Mouse (Mus musculus) urinary bladder, postnatal 4 days (tissue): ENCODE measurements at regions not wholly inside any gene's neighbourhood (a gene's known extent, or its start where the extent isn't known, plus 50 kb on each side); places are given as distances from the start of the nearest gene placed in this dataset.

Experiments
- DNase-seq, 2 experiments: peaks; one replicate each; pipeline ENCODE4 v3.0.0; 2021 to 2022; ENCODE audit warnings: low spot score in 2 of 2

DNA sequence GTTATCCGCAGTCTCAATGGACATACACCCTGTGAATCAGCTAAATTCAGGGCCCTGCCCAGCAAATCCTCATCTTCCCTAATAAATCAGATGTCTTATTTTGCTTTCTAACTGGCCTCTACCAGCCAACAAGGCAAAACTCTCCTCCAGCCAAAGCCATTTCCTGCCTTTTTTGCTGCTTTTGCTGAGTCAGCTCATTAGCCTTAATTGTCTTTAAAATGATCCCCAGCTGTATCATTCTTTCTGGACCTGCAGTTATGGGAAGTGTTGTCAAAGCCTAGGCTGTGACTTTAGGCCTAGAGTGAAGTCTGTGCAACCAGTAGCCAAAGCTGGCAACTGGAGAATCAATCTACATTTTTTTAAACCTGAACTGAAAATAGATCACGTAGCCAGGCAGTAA lies 81.4 kb downstream of the Mtpn start:
- no peak for DNase-seq

DNA sequence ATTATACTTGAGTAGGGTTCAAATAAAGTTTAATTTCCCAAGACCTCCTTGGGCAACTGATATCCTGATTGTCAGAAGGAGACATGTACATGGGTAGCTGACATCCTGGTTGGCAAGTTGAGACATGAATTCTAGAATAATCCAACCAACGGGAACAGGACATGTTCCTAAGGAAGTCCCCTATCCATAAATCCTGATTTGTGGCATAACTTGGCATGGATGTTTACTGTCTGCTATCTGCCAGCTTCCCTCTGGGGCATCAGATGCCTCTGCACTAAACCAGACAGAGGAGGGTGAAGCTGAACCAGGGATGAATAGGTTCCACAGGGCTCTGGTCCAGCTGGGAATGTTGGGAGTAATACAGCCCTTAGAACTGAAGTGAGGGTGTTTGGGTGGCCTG lies 94.7 kb downstream of the Mtpn start:
- no peak for DNase-seq

DNA sequence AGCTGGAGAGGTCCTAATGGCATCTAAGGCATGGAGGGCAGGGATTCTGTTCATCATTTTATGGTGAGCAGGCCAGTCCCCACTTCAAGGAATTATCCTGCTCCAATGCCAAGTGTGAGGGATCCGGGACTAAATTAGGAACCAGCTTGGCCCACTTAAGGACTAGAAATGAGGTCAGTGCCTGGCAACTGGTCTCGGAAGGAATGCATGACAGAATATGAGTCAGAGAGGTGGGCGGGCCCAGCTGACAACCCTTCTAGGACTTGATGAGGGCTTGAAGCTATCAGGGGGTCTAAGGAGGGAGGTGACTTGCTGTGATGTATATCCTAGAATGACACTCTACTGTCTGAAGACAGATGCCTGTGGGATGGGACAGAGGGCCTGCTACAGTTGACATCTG lies 100.4 kb upstream of the Fam180a start:
- peak in 1 of 2 experiments; percentile 55 for DNase-seq

DNA sequence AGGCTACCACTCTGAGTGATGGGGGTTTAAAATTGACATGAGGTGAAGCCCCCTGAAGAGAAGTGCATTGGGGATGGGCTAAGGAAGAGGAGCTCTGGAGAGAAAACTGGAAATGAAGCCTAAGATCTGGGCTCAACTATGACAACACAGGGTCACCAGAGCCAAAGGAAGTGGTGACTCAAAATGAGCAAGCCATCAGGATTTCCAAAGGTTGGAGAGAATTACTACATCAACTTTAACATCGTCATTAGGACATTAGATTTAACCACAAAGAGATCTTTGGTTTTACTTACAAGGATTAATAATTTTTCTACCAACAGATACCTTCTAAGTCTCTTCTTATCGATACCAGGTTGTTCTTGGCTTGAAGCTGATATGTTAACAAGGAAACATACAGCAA lies 98.6 kb upstream of the Fam180a start:
- DNase-seq, result peak in 1 of 2 experiments; percentile 25

DNA sequence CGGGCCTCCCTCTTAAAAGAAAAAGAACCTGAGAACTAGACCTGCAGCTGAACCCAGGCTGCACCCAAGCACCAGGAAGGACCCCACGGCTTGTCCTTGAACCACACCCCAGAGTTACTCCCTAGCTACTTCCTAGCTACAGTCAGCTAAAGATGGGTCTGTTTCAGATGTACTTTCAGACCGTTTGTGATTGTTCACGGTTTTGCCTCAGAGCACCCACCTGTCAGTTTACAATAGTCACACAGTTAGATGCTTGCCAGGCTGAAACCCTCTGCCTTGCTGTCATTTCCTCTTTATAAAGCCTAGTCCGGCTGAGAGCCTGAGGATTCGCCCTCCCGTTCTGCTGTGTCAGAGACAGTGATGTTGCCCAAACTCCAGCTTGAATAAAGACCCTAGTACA lies 95.0 kb upstream of the Fam180a start:
- DNase-seq, result no peak

DNA sequence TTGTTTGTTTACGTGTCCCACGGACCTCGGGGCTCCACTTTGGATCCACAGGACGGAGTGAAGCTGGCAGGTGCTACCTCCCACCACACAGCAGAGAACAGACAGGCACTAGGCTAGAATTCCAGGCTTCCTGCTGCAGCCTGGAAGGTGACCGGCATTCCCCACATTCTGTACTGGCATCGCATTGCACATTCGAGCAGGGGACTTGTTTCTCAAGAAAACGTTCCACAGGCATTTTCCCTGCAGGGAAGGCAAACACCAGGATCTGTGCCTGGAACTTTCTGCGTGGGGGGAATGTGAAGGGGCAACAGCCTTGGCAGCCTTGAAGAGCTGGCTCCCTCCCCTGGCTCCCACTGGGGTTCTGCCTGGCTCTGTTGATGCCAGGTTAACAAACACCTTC lies 79.1 kb upstream of the Fam180a start:
- peak in 1 of 2 experiments; percentile 44 for DNase-seq

DNA sequence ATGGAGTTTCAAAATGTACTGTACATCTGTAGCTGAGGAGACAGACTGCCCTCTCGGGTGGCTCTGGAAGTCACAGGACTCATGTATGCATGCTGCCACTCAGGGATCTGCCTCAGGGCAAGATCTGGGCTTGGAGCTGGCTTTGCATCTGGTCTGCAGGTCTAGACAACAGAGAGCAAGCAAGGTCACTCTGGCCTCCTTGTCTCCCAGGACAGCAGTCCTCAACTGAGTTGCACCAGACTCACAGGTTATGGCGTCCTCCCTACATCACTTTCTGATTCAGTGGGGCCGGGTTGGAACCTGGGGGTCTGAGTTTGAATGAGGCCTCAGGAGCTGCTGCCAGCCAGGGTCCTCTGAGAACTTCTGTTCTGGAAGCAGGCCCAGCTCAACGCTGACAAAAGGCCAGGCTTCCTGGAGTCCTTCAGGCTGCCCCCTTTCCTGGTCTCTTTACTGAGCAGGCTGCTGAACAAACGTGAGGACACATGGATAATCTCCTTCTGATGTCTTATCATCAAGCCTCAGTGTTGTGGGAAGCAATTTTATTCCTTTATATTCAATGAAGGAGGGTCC lies 77.5 kb upstream of the Fam180a start:
- peak in 1 of 2 experiments; percentile 54 for DNase-seq

DNA sequence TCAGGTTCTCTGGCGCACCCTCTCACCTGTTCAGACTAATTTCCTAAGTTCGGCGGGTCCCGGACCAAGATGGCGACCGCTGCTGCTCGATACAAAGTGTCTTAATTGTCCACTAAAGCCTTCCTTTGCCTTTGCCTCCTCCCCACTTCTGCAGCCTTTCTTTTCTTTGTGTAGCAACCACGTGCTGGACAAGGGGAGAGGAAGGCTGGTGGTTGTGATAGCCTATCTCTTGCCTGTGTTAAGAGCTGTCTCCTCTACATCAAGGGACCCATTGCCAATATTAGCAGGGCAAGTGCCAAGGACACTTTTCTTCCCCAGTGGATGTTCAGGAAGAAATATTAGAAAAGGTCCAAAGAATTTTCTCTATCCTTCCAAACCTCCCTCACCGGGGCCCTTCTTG lies 69.8 kb upstream of the Fam180a start:
- no peak for DNase-seq

DNA sequence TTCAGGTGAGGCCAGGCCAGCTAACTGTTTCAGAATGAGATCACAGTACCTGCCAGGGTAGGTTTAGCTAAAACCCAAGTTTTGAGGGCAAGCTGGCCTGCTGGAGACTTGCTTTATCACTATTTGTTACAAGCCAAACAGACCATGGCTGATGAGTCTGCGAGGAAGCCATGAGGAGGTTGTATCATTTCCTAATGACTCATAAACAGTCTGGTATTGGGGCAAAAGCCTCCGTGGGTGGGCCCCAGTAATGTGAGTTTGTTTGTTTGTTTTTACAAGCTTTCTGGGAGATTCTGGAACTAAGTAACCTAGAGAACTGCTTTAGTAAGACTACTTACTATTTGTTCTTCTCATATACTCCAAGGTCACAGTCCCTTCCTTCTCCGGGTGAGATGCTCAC lies 62.9 kb upstream of the Fam180a start:
- DNase-seq, result no peak

DNA sequence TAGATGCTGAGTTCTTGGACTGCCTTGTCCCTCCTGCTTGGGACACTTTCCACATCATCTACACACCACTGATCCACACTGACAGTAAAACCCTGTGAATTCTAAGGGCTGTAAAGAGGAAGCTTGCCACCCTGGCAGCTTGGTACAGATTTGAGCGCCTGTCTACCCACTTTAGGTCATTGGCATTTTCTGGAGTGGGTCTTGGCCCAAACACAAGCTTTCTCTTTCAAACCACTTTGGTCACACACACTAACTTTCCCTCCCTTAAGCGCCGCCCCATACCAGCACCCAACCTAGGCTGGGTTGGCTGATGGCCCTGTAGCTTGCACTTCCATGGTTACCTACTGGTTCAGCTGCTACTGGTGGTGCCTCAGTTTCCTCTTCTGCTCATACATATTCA lies 55.6 kb upstream of the Fam180a start:
- DNase-seq, result no peak

DNA sequence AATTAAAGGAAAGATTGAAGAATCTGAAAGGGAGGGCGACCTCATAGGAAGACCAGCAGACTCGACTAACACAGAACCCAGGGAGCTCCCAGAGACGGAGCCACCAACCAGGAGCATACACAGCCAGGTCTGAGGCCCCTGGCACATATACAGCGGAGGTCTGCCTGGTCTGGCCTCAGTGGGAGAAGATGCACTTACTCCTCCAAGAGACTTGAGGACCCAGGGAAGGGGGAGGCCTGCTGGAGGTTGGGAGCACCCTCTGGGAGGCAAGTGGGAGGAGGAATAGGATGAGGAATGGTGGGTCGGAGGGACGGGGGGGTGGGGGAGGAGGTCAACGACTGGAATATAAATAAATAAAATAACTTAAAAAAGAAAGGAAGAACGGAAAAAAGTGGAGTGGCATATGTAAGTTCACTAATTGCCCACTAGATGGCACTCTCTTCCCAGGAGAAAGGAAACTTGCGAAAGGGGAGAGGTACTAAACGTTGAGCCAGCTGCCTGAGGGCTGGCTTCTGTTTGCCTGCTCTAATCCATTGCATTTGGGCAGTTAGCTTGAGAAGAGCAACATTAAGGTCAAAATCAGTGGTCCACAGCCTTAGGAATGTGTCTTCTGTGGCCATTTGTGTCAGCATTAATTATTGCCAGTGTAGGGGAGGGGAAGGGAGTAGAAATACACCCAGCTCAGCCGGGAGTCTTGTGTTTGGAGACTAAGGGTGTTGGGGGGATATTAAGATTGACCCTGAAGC lies 55.0 kb upstream of the Fam180a start:
- DNase-seq, result no peak

DNA sequence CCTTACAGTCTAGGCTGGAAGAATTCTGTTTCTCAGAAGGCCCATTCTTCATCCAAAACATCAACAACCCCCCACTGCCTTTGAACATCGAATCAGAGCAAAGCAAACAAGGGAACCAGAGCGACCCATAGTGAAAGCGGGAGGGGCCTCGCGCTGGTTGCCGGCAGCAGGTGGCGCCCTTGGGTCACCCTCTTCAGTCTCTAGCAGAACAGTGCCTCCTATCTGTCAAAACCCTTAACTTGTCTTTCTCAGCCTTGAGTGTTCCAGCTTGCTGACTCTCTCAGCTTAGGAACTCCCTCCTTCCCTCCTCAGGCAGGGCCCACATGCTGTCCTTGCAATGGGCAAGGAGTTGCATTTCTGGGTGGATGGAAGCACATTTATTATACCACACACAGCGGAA lies 53.9 kb upstream of the Fam180a start:
- DNase-seq, result peak; percentile 68 to 76

DNA sequence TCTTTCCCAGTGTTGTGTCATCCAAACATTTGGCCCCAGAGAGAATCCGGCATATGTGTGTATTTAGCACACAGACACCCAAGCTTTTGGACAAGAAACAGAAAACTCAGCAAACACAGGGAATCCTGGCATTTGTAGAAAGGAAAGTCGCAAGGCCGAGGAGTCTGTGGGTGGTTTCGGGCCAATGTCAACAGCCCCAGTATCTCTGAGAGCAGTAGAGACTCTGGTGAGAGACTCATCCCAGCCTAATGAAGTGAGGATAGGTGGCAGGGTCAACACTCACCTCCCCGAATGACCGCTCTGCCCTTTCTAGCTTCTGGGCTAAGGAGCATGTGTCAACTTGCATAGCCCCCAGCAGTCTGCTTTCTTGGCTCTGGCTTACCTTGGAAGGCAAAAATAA lies 52.9 kb upstream of the Fam180a start:
- DNase-seq, result no peak

DNA sequence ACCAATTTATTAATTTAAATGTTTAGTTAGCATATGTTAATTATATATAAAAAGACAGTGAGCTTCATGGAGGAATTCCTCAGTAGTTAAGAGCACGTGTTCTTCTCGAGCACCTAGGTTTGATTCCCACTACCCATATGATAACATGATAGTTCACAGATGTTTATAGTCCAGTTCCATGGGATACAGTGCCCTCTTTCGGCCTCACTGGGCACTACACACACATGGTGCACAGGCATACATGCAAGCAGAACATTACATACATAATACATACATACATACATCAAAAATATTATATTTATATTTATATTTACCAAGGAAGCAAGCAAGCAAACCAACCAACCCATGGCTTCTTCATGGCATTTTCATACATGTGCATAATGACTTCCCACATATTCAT lies 51.6 kb upstream of the Fam180a start:
- no peak for DNase-seq

DNA sequence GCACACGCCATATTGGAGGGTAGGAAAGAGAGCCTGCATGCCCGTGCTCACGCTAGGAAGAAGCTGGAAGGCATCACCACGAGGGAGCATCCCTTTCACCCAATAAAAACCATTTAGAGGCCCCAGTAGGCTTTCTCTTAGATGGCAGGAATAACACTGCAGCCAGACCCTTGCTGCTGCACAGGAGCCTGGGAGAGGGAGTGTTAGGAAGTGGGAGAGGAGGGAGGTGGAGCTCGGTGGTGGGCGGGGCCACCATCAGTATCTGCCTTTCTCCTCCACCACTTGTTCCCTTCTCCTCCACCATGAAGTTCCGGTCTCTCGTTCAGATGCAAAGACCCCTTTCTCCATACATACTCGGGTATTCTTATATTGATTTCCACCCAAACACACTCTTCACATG lies 50.6 kb upstream of the Fam180a start:
- no peak for DNase-seq
